Mouse (Mus musculus) CH12.LX (cell line): ENCODE results near the gene Rhox1. TPM values are rescaled to one million over a fixed set of nuclear protein-coding genes. Genes with fewer than 3 reads are reported as not detected.
"Not testable (repeated sequence)": the region's sequence is repeated elsewhere in the genome, so short reads cannot be mapped to it uniquely, and the experiment has no call there.

Source experiments
- DNase-seq: peaks from one replicate; pipeline ENCODE4 v3.0.0-alpha.2; 2013; ENCODE audit errors: extremely low read depth
- H3K27ac ChIP-seq: 2 replicates; pipeline ENCODE4 v1.5.1; 2012; ENCODE audit warnings: low read depth, mild to moderate bottlenecking, control low read depth, moderate library complexity; ENCODE audit not compliant: insufficient read depth
- H3K27me3 ChIP-seq: replicated peaks from 2 replicates; pipeline ENCODE3; 2012; ENCODE audit warnings: inconsistent platforms
- H3K36me3 ChIP-seq, 2 experiments: replicated peaks in 1 of 2; 2 replicates each; pipeline versions ENCODE3 to v1.6.1; 2012; ENCODE audit warnings: inconsistent platforms in 1 of 2, low read length in 1 of 2, mild to moderate bottlenecking in 1 of 2, mixed read lengths in 1 of 2, moderate library complexity in 1 of 2; ENCODE audit not compliant: control insufficient read depth in 1 of 2, insufficient read depth in 1 of 2
- H3K4me1 ChIP-seq, 2 experiments: 2 replicates each; pipeline ENCODE4 v1.6.1; 2012; ENCODE audit warnings: inconsistent platforms in 1 of 2, moderate library complexity in 1 of 2; ENCODE audit not compliant: insufficient read depth in 2 of 2, control insufficient read depth in 1 of 2
- H3K4me2 ChIP-seq: 2 replicates; pipeline ENCODE4 v1.6.1; 2012; ENCODE audit warnings: low read depth, mild to moderate bottlenecking, control low read depth; ENCODE audit not compliant: poor library complexity, insufficient read depth, severe bottlenecking
- H3K4me3 ChIP-seq, 3 experiments: fragments of 150-350 bp in 1 of 3; sonication (generic) in 1 of 3; replicated peaks in 1 of 3; 2 replicates each; pipeline versions ENCODE3 to v1.5.1; 2011 to 2012; ENCODE audit warnings: low read depth in 2 of 3, low read length in 2 of 3, mild to moderate bottlenecking in 2 of 3, moderate library complexity in 2 of 3, control low read depth in 1 of 3, improper control_type of control experiment in 1 of 3, inconsistent platforms in 1 of 3, mixed read lengths in 1 of 3; ENCODE audit not compliant: poor library complexity in 1 of 3
- H3K79me2 ChIP-seq: replicated peaks from 2 replicates; pipeline ENCODE4 v1.6.1; 2012; ENCODE audit warnings: mild to moderate bottlenecking, moderate library complexity; ENCODE audit not compliant: control insufficient read depth, poor library complexity, insufficient read depth, severe bottlenecking; ENCODE audit errors: extremely low read depth
- H3K9ac ChIP-seq: 2 replicates; pipeline ENCODE4 v1.6.1; 2012; ENCODE audit warnings: low read depth, mild to moderate bottlenecking, control low read depth, moderate library complexity; ENCODE audit not compliant: insufficient read depth
- H3K9me3 ChIP-seq: replicated peaks from 2 replicates; pipeline ENCODE3; 2012; ENCODE audit warnings: low read length, inconsistent platforms, mixed read lengths
- CTCF ChIP-seq, 2 experiments: IDR thresholded peaks in 1 of 2; conservative IDR thresholded peaks in 1 of 2; 2 replicates each; pipeline ENCODE4 v1.5.1; 2011 to 2012; ENCODE audit warnings: low read depth in 2 of 2, low read length in 2 of 2, improper control_type of control experiment in 1 of 2, inconsistent platforms in 1 of 2, mild to moderate bottlenecking in 1 of 2, moderate library complexity in 1 of 2
- E2F4 ChIP-seq: IDR thresholded peaks from 2 replicates; pipeline ENCODE4 v1.6.1; 2011; ENCODE audit warnings: low read depth, low read length, improper control_type of control experiment; ENCODE audit not compliant: insufficient replicate concordance
- ELF1 ChIP-seq: IDR thresholded peaks from 2 replicates; pipeline ENCODE4 v1.6.1; 2014; ENCODE audit warnings: low read depth, mild to moderate bottlenecking, inconsistent platforms, low read length, improper control_type of control experiment
- GABPA ChIP-seq: IDR thresholded peaks from 2 replicates; pipeline ENCODE4 v1.6.1; 2012; ENCODE audit warnings: low read depth, low read length, improper control_type of control experiment, inconsistent platforms; ENCODE audit not compliant: insufficient replicate concordance
- IRF4 ChIP-seq: IDR thresholded peaks from 2 replicates; pipeline ENCODE4 v1.6.1; 2014; ENCODE audit warnings: low read depth, mild to moderate bottlenecking, inconsistent platforms, low read length, improper control_type of control experiment
- JUND ChIP-seq: conservative IDR thresholded peaks from 2 replicates; pipeline ENCODE4 v1.6.1; 2011; ENCODE audit warnings: low read depth, low read length, improper control_type of control experiment
- KAT2A ChIP-seq: IDR thresholded peaks from 2 replicates; pipeline ENCODE4 v1.6.1; 2012; ENCODE audit warnings: low read length, improper control_type of control experiment, inconsistent platforms; ENCODE audit not compliant: insufficient replicate concordance
- MAX ChIP-seq: IDR thresholded peaks from 2 replicates; pipeline ENCODE4 v1.6.1; 2011; ENCODE audit warnings: low read length, improper control_type of control experiment
- MEF2A ChIP-seq: IDR thresholded peaks from 2 replicates; pipeline ENCODE4 v1.6.1; 2014; ENCODE audit warnings: low read depth, mild to moderate bottlenecking, inconsistent platforms, low read length, improper control_type of control experiment, borderline replicate concordance
- MYC ChIP-seq: IDR thresholded peaks from 2 replicates; pipeline ENCODE4 v1.6.1; 2011; ENCODE audit warnings: low read depth, mild to moderate bottlenecking, improper control_type of control experiment, low read length
- NELFE ChIP-seq: IDR thresholded peaks from 2 replicates; pipeline ENCODE4 v1.6.1; 2011; ENCODE audit warnings: low read depth, low read length, improper control_type of control experiment
- NRF1 ChIP-seq: IDR thresholded peaks from 2 replicates; pipeline ENCODE4 v1.6.1; 2014; ENCODE audit warnings: low read depth, mild to moderate bottlenecking, inconsistent platforms, low read length, improper control_type of control experiment, moderate library complexity
- PAX5 ChIP-seq: IDR thresholded peaks from 2 replicates; pipeline ENCODE4 v1.6.1; 2012; ENCODE audit warnings: low read length, inconsistent platforms, mixed read lengths
- POLR2A ChIP-seq: IDR thresholded peaks from 2 replicates; pipeline ENCODE4 v1.6.1; 2011; ENCODE audit warnings: low read depth, mild to moderate bottlenecking, improper control_type of control experiment, low read length
- POLR2AphosphoS2 ChIP-seq: IDR thresholded peaks from 2 replicates; pipeline ENCODE4 v1.6.1; 2011; ENCODE audit warnings: low read depth, low read length, improper control_type of control experiment
- RAD21 ChIP-seq: IDR thresholded peaks from 2 replicates; pipeline ENCODE4 v1.6.1; 2011; ENCODE audit warnings: low read depth, mild to moderate bottlenecking, low read length, improper control_type of control experiment, moderate library complexity
- RCOR1 ChIP-seq: conservative IDR thresholded peaks from 2 replicates; pipeline ENCODE4 v1.6.1; 2012; ENCODE audit warnings: low read depth, mild to moderate bottlenecking, inconsistent platforms, low read length, improper control_type of control experiment
- SIN3A ChIP-seq: IDR thresholded peaks from 2 replicates; pipeline ENCODE4 v1.6.1; 2012; ENCODE audit warnings: low read length, improper control_type of control experiment, inconsistent platforms
- TBP ChIP-seq: conservative IDR thresholded peaks from 2 replicates; pipeline ENCODE4 v1.6.1; 2011; ENCODE audit warnings: low read depth, low read length, improper control_type of control experiment
- TCF12 ChIP-seq: IDR thresholded peaks from 2 replicates; pipeline ENCODE4 v1.6.1; 2014; ENCODE audit warnings: low read depth, mild to moderate bottlenecking, inconsistent platforms, low read length, improper control_type of control experiment
- ZKSCAN1 ChIP-seq: IDR thresholded peaks from 2 replicates; pipeline ENCODE4 v1.6.1; 2012; ENCODE audit warnings: low read depth, inconsistent platforms, low read length, improper control_type of control experiment, borderline replicate concordance
- ZNF384 ChIP-seq: IDR thresholded peaks from 2 replicates; pipeline ENCODE4 v1.6.1; 2012; ENCODE audit warnings: low read depth, low read length, improper control_type of control experiment, inconsistent platforms
- dilution Hi-C: fragments of 300-500 bp; cut with MboI; formaldehyde crosslinking; loops from 2 replicates; pipeline ENCODE4 v1.14.3; 2020; ENCODE audit warnings: low sequenced_read_pairs; ENCODE audit not compliant: extremely low pct_unique_long_range_greater_than_20kb, extremely low pct_ligation_motif_present
- in situ Hi-C: fragments of 300-500 bp; cut with MboI; formaldehyde crosslinking; loops from 3 replicates; pipeline ENCODE4 v1.14.3; 2019; ENCODE audit warnings: low sequenced_read_pairs, low pct_ligation_motif_present, low pct_unique_long_range_greater_than_20kb, mixed read lengths
- polyA plus RNA-seq: library from polyadenylated mRNA; unstranded; fragments of >175 nt; gene quantifications from 2 replicates; pipeline ENCODE4 v1.2.1, GENCODE M21; 2012; ENCODE audit warnings: low read depth; ENCODE audit not compliant: insufficient read length
- total RNA-seq, 2 experiments: library from RNA; depleted of rRNA; stranded (reverse); fragments of 300-350 nt in 1 of 2; fragments of >200 nt in 1 of 2; gene quantifications; 2 replicates each; pipeline ENCODE4 v1.2.3; 2012 to 2014

Rhox1 gene
- total and polyA plus RNA-seq, 3 experiments, result not detected

- H3K79me2 ChIP-seq, result peaks cover 12% of the 10 kb centered on the region
- H3K9ac ChIP-seq, result peak overlapping the region; percentile 70
- dilution Hi-C loops (no loop called here), in situ Hi-C loops (no loop called here)
- no peaks in the 10 kb centered on the region for H3K9me3 ChIP-seq
- no peak for DNase-seq
- H3K4me3 ChIP-seq, result peak overlapping the region; percentile 65 to 77 (median 75)
- H3K4me2 ChIP-seq, result peak overlapping the region; percentile 39; the same call in 1 of the 2 replicates
- no peaks in the 10 kb centered on the region for H3K27me3 ChIP-seq
- TF ChIP-seq E2F4, result no peak
- no peak for TF ChIP-seq IRF4
- TF ChIP-seq POLR2AphosphoS2, result no peak
- TF ChIP-seq MEF2A, result no peak
- no peak for TF ChIP-seq SIN3A
- TF ChIP-seq ZKSCAN1, result no peak
- TF ChIP-seq TBP, result no peak
- TF ChIP-seq NRF1, result no peak
- TF ChIP-seq PAX5, result no peak
- no peak for TF ChIP-seq KAT2A
- TF ChIP-seq POLR2A, result no peak
- TF ChIP-seq RAD21, result no peak
- TF ChIP-seq CTCF (conservative IDR thresholded peaks at IDR 0.05 in 1 of 2, IDR thresholded peaks at IDR 0.05 in 1 of 2; ENCODE audit: low read depth in 2 of 2, low read length in 2 of 2), result no peak
- no peak for TF ChIP-seq ELF1
- TF ChIP-seq MYC, result no peak
- TF ChIP-seq RCOR1, result no peak
- no peak overlapping the region for H3K27ac ChIP-seq
- peaks cover 10 to 21% of the 10 kb centered on the region in 2 experiments for H3K36me3 ChIP-seq
- H3K4me1 ChIP-seq, result peaks cover 0 to 3% of the 10 kb centered on the region in 2 experiments; a peak in 1 of 4 replicates
These were observed 31.3 kb downstream of the Rhox1 start for GRCm38 (mm10) chrX:37190755-37191104.

GRCm38 (mm10) chrX:37184401-37184800, 37.7 kb downstream of the Rhox1 start:
- in situ Hi-C loops, H3K9me3 ChIP-seq, H3K4me3 ChIP-seq, H3K27ac ChIP-seq, dilution Hi-C loops, H3K4me2 ChIP-seq, H3K9ac ChIP-seq, H3K79me2 ChIP-seq, H3K27me3 ChIP-seq, H3K4me1 ChIP-seq, DNase-seq: not testable (repeated sequence)
- H3K36me3 ChIP-seq, result peaks cover 10 to 28% of the 10 kb centered on the region in 2 experiments

DNA sequence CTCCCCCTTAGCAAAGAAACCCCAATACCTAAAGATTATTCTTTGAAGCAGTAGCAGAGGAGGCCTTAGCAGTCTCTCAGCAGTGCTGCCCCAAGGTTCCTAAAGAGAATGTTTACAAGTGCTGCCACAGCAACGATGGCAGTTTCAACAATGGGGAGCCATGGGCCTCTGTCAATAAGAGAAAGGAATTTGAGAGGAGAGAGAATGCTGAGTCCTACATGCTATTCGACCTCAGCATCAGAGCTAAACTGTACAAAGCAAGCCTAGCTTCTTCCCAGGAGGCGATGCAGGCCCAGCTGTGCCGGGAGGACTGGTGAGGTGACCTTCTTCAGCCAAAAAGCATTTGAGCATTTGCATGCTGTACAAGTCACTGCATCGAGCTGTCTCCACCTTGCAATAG, 53.3 kb downstream of the Rhox1 start, which contains the start of gene Akap14:
Gene Akap14, minus strand, starts transcription at position 101 of the 400 bp plus-strand sequence.
- H3K36me3 ChIP-seq, result no peaks in the 10 kb centered on the region
- dilution Hi-C loops (no loop called here), in situ Hi-C loops (no loop called here)
- TF ChIP-seq NELFE (no peak), TCF12 (no peak), JUND (no peak), GABPA (no peak), ZNF384 (no peak), PAX5 (no peak), NRF1 (no peak), SIN3A (no peak), IRF4 (no peak), MAX (no peak)
- H3K79me2 ChIP-seq, result no peaks in the 10 kb centered on the region
- H3K27ac ChIP-seq, result no peak within 1 kb of the TSS
- no peak within 1 kb of the TSS for H3K4me3 ChIP-seq
- H3K9ac ChIP-seq, result no peak within 1 kb of the TSS
- peaks cover 0 to 5% of the 10 kb centered on the region in 2 experiments; a peak in 2 of 4 replicates for H3K4me1 ChIP-seq
- no peaks in the 10 kb centered on the region for H3K9me3 ChIP-seq
- DNase-seq, result no peak
- no peak within 1 kb of the TSS for H3K4me2 ChIP-seq
- H3K27me3 ChIP-seq, result no peaks in the 10 kb centered on the region
